Mouse (Mus musculus) kidney, embryonic 15.5 days (tissue): Measurements from ENCODE around the gene Sergef. TPM values are rescaled to one million over a fixed set of nuclear protein-coding genes. Genes with fewer than 3 reads are reported as not detected.

Experiments used
- ATAC-seq: fragments of 200-750 bp; cut with Nextera tagmentation; replicated peaks from 2 replicates; pipeline ENCODE4 v1.8.0; 2017; ENCODE audit warnings: moderate TSS enrichment; ENCODE audit not compliant: low FRiP score
- H3K27ac ChIP-seq: fragments of 300-500 bp; sonication (generic); 2 replicates; pipeline ENCODE4 v1.5.1; 2015; ENCODE audit warnings: mild to moderate bottlenecking, inconsistent platforms
- H3K27me3 ChIP-seq: fragments of 300-500 bp; sonication (generic); 2 replicates; pipeline ENCODE4 v1.6.1; 2015; ENCODE audit warnings: inconsistent platforms
- H3K36me3 ChIP-seq: fragments of 300-500 bp; sonication (generic); 2 replicates; pipeline ENCODE4 v1.6.1; 2015; ENCODE audit warnings: inconsistent platforms
- H3K4me1 ChIP-seq: fragments of 300-500 bp; sonication (generic); 2 replicates; pipeline ENCODE4 v1.6.1; 2015; ENCODE audit warnings: inconsistent platforms
- H3K4me2 ChIP-seq: fragments of 300-500 bp; sonication (generic); 2 replicates; pipeline ENCODE4 v1.6.1; 2015; ENCODE audit warnings: moderate library complexity, mild to moderate bottlenecking, inconsistent platforms
- H3K4me3 ChIP-seq: fragments of 300-500 bp; sonication (generic); replicated peaks from 2 replicates; pipeline ENCODE4 v1.5.1; 2015; ENCODE audit warnings: mild to moderate bottlenecking, inconsistent platforms
- H3K9ac ChIP-seq: fragments of 300-500 bp; sonication (generic); 2 replicates; pipeline ENCODE4 v1.6.1; 2015; ENCODE audit warnings: mild to moderate bottlenecking, inconsistent platforms
- H3K9me3 ChIP-seq: fragments of 300-500 bp; sonication (generic); replicated peaks from 2 replicates; pipeline ENCODE4 v1.6.1; 2016; ENCODE audit warnings: inconsistent platforms
- WGBS: fragments of 180-500 bp; shearing (Covaris S2); methylation state at CpG from one replicate; pipeline ENCODE4 v1.1.7; 2015; ENCODE audit warnings: mixed read lengths; 5-methylcytosine and 5-hydroxymethylcytosine counted together
- polyA plus RNA-seq: library from polyadenylated mRNA; unstranded; fragments of >200 nt; fragmentation: Nextera tagmentation; extraction: Ambion mirVana; gene quantifications from 2 replicates; pipeline ENCODE4 v1.2.1, GENCODE M21; 2015

Gene Sergef
- polyA plus RNA-seq, 1 experiment from 2014 or later: 13.9 TPM

DNA sequence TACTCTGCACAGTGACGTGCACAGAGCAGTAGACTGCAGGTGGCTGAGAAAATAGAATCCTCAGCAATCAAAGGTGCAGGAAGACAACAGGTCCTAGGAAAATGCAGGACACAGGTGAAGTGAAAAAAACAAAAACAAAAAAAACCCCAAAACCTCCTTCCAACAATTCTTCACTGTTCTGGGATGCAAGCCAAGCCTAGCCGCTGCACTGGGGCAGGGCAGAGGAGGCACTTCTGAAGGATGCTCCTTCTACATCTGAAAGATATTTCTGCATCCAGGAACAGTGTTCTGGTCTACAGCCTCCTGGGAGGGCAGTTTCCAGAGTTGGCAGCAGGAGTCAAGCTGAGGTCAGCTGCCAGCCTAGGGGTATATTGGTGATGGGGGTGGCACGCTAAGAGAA, 181.7 kb downstream of the Sergef start:
- WGBS: 71% methylated on average over 3 of the region's 3 CpGs
- no peak overlapping the region for H3K4me2 ChIP-seq
- H3K27me3 ChIP-seq: no peaks in the 10 kb centered on the region
- no peaks in the 10 kb centered on the region for H3K36me3 ChIP-seq
- ATAC-seq: no peak
- no peaks in the 10 kb centered on the region for H3K4me1 ChIP-seq
- no peak overlapping the region for H3K27ac ChIP-seq
- no peak overlapping the region for H3K9ac ChIP-seq
- no peaks in the 10 kb centered on the region for H3K9me3 ChIP-seq
- H3K4me3 ChIP-seq: no peak overlapping the region

GRCm38 (mm10) chr7:46453930-46454679, 185.5 kb downstream of the Sergef start:
- Histone ChIP-seq H3K9me3 (no peaks in the 10 kb centered on the region), H3K27ac (no peak overlapping the region), H3K27me3 (no peaks in the 10 kb centered on the region), H3K36me3 (no peaks in the 10 kb centered on the region), H3K4me2 (no peak overlapping the region), H3K9ac (no peak overlapping the region), H3K4me1 (0 out of 2 replicates have a peak, but pooled peaks cover under 1% of the 10 kb centered on the region), H3K4me3 (no peak overlapping the region)
- no peak for ATAC-seq
- WGBS: 36% methylated on average over 10 of the region's 10 CpGs

DNA sequence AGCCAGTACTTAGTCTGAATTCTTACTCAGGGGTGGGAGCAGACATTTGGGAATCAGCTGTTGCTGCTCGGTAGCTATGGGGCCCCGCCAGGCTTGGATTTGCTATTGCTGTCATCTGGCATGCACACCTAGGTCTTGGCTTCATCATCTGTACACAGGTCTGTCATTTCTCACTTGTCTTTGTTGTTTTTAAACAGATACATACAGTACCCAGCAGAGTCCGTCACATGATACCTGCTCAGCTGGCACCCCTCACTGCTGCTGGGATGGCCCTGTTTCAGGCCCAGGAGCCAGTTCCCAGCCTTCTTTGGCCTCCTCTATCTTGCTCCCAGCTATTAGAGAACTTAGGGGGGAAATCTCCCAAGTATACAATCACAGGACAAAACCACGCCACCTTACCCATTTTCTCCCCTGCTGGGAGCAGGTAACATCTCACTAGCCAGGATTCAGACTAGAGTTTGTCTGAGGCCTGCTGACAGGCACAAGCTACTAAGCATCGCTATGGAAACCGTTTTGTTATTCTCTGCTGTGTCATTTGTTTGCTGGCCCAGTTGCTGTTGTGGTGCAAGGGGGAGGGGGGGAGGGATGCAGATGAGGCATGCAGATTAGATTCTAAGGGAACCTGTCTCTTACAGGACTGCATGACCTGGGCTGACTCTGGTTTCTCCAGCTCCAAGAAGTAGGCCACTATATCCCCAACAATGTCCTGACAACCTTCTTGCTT, 190.5 kb downstream of the Sergef start:
- Histone ChIP-seq H3K9ac (no peak overlapping the region), H3K4me3 (no peak overlapping the region), H3K27ac (no peak overlapping the region), H3K9me3 (no peaks in the 10 kb centered on the region), H3K4me2 (no peak overlapping the region), H3K36me3 (no peaks in the 10 kb centered on the region), H3K27me3 (no peaks in the 10 kb centered on the region), H3K4me1 (0 out of 2 replicates have a peak, but pooled peaks cover 4% of the 10 kb centered on the region)
- ATAC-seq: no peak
- 60% methylated on average over 6 of the region's 6 CpGs for WGBS

DNA sequence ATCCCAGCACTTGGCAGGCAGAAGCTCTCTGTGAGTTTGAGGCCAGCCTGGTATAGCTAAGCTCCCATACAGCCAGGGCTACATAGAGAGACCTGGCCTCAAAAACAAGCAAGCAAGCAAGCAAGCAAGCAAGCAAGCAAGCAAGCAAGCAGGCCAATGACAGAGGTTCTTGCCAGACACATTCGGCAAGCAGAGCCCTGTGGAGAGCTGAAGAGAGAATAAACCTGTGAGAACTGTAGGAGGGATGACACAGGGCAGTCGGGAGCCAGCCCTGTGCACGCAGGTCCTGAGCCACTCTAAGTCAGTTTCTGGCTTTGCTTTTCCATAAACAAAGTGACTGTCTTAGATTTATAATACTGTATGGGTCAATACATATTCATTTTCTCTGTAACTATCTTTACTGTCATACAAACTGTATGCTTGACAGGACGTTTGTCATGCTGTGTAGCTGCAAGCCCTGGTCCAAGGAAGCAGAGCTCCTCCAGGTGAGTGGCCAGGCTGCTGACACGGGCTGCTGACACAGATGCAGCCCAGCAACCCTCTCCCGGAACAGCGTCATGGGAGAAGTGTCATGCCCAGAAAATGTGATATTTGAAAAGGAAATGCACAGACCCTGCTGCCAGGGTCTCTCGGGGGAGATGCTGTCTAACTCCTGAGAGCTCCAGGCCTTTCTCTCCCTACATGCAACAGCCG, 192.0 kb downstream of the Sergef start:
- Histone ChIP-seq H3K4me3 (no peak overlapping the region), H3K9ac (no peak overlapping the region), H3K9me3 (no peaks in the 10 kb centered on the region), H3K4me2 (no peak overlapping the region), H3K27ac (no peak overlapping the region), H3K4me1 (0 out of 2 replicates have a peak, but pooled peaks cover 4% of the 10 kb centered on the region), H3K36me3 (no peaks in the 10 kb centered on the region), H3K27me3 (no peaks in the 10 kb centered on the region)
- ATAC-seq: no peak
- 56% methylated on average over 9 of the region's 9 CpGs for WGBS

GRCm38 (mm10) chr7:46445896-46446295, 193.7 kb downstream of the Sergef start:
- WGBS: 75% methylated on average over 6 of the region's 6 CpGs
- no peaks in the 10 kb centered on the region for H3K9me3 ChIP-seq
- no peak overlapping the region for H3K9ac ChIP-seq
- no peak for ATAC-seq
- no peak overlapping the region for H3K4me2 ChIP-seq
- no peak overlapping the region for H3K27ac ChIP-seq
- no peaks in the 10 kb centered on the region for H3K27me3 ChIP-seq
- 0 out of 2 replicates have a peak, but pooled peaks cover 4% of the 10 kb centered on the region for H3K4me1 ChIP-seq
- no peaks in the 10 kb centered on the region for H3K36me3 ChIP-seq
- no peak overlapping the region for H3K4me3 ChIP-seq

DNA sequence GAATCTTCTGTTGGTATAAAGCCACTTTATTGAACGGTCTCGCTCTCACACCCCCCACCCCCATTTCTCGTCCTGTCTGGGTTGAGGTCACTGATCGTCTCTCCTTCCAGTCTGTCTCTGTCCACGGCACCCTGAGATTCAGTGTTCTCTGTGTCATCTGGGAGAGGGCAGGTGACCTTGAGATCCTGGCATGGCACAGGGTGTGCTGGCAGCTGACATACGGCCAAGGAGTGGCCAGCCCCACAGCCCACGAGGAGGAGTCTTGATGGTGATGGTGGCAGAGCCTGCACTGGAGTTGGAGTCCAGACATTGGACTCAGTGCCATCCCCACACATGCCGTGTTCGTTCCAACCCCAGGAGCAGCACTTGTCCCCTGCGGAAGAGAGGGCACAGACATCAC, 196.4 kb downstream of the Sergef start:
- no peak overlapping the region for H3K4me3 ChIP-seq
- no peak overlapping the region for H3K4me2 ChIP-seq
- H3K4me1 ChIP-seq: no peaks in the 10 kb centered on the region
- H3K27me3 ChIP-seq: 0 out of 2 replicates have a peak, but pooled peaks cover 4% of the 10 kb centered on the region
- no peak overlapping the region for H3K27ac ChIP-seq
- no peaks in the 10 kb centered on the region for H3K36me3 ChIP-seq
- 74% methylated on average over 10 of the region's 10 CpGs for WGBS
- H3K9me3 ChIP-seq: no peaks in the 10 kb centered on the region
- H3K9ac ChIP-seq: no peak overlapping the region
- ATAC-seq: no peak

DNA sequence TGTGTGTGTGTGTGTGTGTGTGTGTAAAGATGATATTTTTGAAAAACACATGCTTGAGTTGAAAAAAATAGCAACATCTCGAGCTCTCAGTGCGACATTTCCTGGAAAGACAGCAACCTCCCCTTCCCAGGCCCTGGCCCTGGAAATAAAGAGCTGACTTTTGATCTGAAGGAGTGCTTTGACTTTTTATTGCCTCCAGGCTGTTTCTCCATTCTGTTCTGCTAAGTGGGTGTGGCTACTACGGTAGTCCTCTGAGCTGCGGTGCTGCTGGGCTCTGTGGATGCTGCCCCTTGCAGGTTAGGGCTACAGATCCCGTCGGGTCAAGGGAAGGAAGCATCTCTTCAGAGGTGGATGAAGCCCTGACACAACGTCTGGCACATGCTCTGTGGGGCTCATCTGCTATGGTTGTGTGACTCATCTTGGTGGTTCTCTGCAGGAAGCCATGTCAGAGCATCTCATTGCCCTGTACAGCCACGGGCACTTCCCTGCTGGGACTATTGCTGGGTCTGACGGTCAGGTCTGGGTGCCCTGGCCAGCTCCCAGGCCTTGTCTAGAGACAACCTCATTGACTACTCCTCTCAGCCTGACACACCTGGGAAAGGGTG, 201.0 kb downstream of the Sergef start:
- 0 out of 2 replicates have a peak, but pooled peaks cover 4% of the 10 kb centered on the region for H3K27me3 ChIP-seq
- 19% methylated on average over 9 of the region's 9 CpGs for WGBS
- no peaks in the 10 kb centered on the region for H3K9me3 ChIP-seq
- no peak overlapping the region for H3K27ac ChIP-seq
- 0 out of 2 replicates have a peak, but pooled peaks cover 4% of the 10 kb centered on the region for H3K4me1 ChIP-seq
- no peak overlapping the region for H3K4me3 ChIP-seq
- no peak for ATAC-seq
- no peaks in the 10 kb centered on the region for H3K36me3 ChIP-seq
- no peak overlapping the region for H3K4me2 ChIP-seq
- no peak overlapping the region for H3K9ac ChIP-seq

GRCm38 (mm10) chr7:46435833-46436232, 203.8 kb downstream of the Sergef start:
- ATAC-seq: no peak
- Histone ChIP-seq H3K9me3 (no peaks in the 10 kb centered on the region), H3K27ac (no peak overlapping the region), H3K4me2 (no peak overlapping the region), H3K36me3 (no peaks in the 10 kb centered on the region), H3K4me3 (no peak overlapping the region), H3K4me1 (0 out of 2 replicates have a peak, but pooled peaks cover 6% of the 10 kb centered on the region), H3K27me3 (0 out of 2 replicates have a peak, but pooled peaks cover 4% of the 10 kb centered on the region), H3K9ac (no peak overlapping the region)
- 89% methylated on average over 5 of the region's 5 CpGs for WGBS

DNA sequence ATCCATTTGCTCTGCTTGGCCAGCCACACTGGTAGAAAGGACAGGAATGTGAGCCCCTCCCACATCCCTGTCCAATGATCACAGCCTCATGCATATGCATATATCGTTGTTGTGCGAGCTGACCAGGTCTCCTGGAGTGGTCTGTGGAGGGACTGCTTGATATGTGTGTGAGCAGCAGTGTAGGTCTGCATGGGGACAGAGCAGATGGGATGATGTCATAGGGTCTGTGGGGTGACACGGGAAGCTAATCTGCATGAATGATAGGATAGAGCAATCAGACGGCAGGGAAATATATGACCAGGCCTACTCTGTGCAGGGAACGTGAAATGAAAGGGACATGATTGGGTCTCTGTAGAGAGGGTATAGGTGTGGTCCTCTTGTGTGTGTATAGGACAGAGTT, 205.7 kb downstream of the Sergef start:
- 54% methylated on average over 5 of the region's 5 CpGs for WGBS
- Histone ChIP-seq H3K9ac (no peak overlapping the region), H3K36me3 (no peaks in the 10 kb centered on the region), H3K27me3 (0 out of 2 replicates have a peak, but pooled peaks cover 4% of the 10 kb centered on the region), H3K4me2 (no peak overlapping the region), H3K4me3 (no peak overlapping the region), H3K9me3 (no peaks in the 10 kb centered on the region), H3K4me1 (0 out of 2 replicates have a peak, but pooled peaks cover 6% of the 10 kb centered on the region), H3K27ac (no peak overlapping the region)
- peak; percentile 54; the same call in 1 of the 2 replicates for ATAC-seq

DNA sequence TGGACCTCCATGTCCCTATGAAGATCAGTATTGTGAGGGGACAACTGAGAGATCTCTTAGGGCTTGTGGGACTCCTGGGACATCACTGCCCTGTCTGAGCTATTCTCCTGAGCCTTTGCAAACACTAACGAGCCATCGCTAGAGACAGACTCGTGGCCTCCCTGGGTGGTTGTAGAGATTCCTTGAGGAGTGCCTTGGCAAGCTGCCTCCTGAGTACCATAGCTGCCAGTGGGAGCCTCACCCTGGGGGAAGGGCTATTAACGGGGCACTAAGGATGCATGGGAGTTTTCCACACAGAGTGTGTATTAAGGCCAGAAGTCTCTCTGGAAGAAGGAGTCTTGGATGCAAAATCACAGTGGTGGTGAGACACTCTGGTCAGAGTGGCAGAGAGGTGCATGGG, 214.6 kb downstream of the Sergef start:
- no peak for ATAC-seq
- H3K9ac ChIP-seq: no peak overlapping the region
- H3K4me1 ChIP-seq: no peaks in the 10 kb centered on the region
- no peak overlapping the region for H3K4me3 ChIP-seq
- no peak overlapping the region for H3K4me2 ChIP-seq
- no peak overlapping the region for H3K27ac ChIP-seq
- H3K9me3 ChIP-seq: no peaks in the 10 kb centered on the region
- H3K36me3 ChIP-seq: no peaks in the 10 kb centered on the region
- no peaks in the 10 kb centered on the region; the same call in 1 of the 2 replicates for H3K27me3 ChIP-seq
- WGBS: 73% methylated on average over 4 of the region's 4 CpGs

GRCm38 (mm10) chr7:46423951-46424350, 215.7 kb downstream of the Sergef start:
- no peaks in the 10 kb centered on the region for H3K9me3 ChIP-seq
- 71% methylated on average over 3 of the region's 3 CpGs for WGBS
- no peak for ATAC-seq
- no peak overlapping the region for H3K4me3 ChIP-seq
- H3K27ac ChIP-seq: no peak overlapping the region
- H3K4me2 ChIP-seq: no peak overlapping the region
- H3K9ac ChIP-seq: no peak overlapping the region
- no peaks in the 10 kb centered on the region for H3K36me3 ChIP-seq
- no peaks in the 10 kb centered on the region for H3K4me1 ChIP-seq
- no peaks in the 10 kb centered on the region; the same call in 1 of the 2 replicates for H3K27me3 ChIP-seq
